Mouse (Mus musculus) bone marrow, adult 2 months (tissue): ENCODE results near the gene Olfr982. TPM values are rescaled to one million over a fixed set of nuclear protein-coding genes. Genes with fewer than 3 reads are reported as not detected.

Experiments
- H3K27ac ChIP-seq: fragments of 200-500 bp; 2 replicates; pipeline ENCODE4 v1.5.1; 2012; ENCODE audit warnings: low read depth, mild to moderate bottlenecking, control low read depth, inconsistent platforms, low read length; ENCODE audit not compliant: control insufficient read depth, poor library complexity, insufficient read depth
- H3K4me1 ChIP-seq: fragments of 200-500 bp; 2 replicates; pipeline ENCODE4 v1.6.1; 2011; ENCODE audit warnings: low read length; ENCODE audit not compliant: control insufficient read depth, insufficient read depth
- H3K4me3 ChIP-seq: fragments of 200-500 bp; replicated peaks from 2 replicates; pipeline ENCODE3; 2011; ENCODE audit warnings: mild to moderate bottlenecking, low read depth, low read length, control low read depth; ENCODE audit not compliant: control insufficient read depth
- CTCF ChIP-seq: fragments of 200-500 bp; IDR thresholded peaks from 2 replicates; pipeline ENCODE4 v1.5.1; 2011; ENCODE audit warnings: low read length, control low read depth; ENCODE audit not compliant: control insufficient read depth, insufficient read depth
- POLR2A ChIP-seq: fragments of 200-500 bp; IDR thresholded peaks from 2 replicates; pipeline ENCODE4 v1.6.1; 2011; ENCODE audit warnings: low read depth, mild to moderate bottlenecking, control low read depth, low read length, borderline replicate concordance; ENCODE audit not compliant: control insufficient read depth
- WGBS: fragments of 180-500 bp; shearing (Covaris S2); methylation state at CpG from one replicate; pipeline ENCODE4 v1.1.7; 2018; 5-methylcytosine and 5-hydroxymethylcytosine counted together
- polyA plus RNA-seq: library from polyadenylated mRNA; stranded (reverse); fragments of >200 nt; gene quantifications from 2 replicates; pipeline ENCODE4 v1.2.4, GENCODE M21; 2011; ENCODE audit warnings: low replicate concordance; ENCODE audit not compliant: missing spikeins, insufficient read depth, insufficient read length

Olfr982 gene
- polyA plus RNA-seq = not detected in 2 replicates

DNA sequence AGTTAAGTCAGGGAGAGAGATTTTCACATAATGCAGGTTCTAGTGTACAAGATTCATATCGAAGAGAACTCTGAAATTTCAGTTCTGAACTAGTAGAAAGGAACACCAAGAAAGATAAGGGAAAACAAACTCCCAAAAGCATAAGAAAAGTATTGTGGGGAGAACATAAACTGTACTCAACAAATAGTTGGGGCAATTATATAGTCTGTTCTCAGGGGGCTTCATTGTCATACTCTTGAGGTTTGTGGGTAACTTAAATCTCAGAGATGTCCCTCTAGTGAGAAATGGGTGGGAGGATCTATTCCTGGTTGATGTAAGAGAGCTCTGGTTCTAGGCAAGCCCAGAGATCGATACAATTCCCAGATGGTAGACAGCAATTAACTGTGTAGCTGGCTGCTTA, at the start of gene Olfr982:
Gene Olfr982 (plus strand): TSS at position 301 of the 400 bp plus-strand sequence.
- WGBS = 79% methylated on average over 2 of the region's 2 CpGs
- H3K27ac ChIP-seq = no peak within 1 kb of the TSS
- no peaks in the 10 kb centered on the region for H3K4me1 ChIP-seq
- no peak for TF ChIP-seq POLR2A
- TF ChIP-seq CTCF = no peak
- H3K4me3 ChIP-seq = no peak within 1 kb of the TSS

DNA sequence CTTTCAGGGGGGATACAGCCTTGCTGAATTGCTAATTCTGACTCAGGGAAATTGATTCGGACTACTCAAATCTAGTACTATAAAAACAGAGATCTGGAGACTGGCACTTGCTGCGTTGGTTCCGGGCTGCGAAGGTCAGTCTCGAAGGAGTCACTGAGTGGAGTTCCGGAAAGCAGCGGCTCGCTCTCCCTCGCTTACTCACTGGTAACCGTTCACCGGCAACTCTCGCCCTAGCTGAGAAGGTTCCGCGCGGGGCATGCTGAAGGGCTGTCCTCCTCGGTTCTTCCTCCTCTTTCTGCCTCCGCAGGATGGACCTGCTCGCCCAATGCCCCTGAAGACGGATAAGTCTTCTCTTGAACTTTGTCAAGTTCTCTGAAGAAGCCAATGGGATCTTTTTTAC, 23.5 kb upstream of the Olfr982 start:
- no peaks in the 10 kb centered on the region for H3K4me1 ChIP-seq
- H3K27ac ChIP-seq = no peak overlapping the region
- no peak overlapping the region for H3K4me3 ChIP-seq
- TF ChIP-seq POLR2A = no peak
- no peak for TF ChIP-seq CTCF
- 87% methylated on average over 19 of the region's 19 CpGs for WGBS

DNA sequence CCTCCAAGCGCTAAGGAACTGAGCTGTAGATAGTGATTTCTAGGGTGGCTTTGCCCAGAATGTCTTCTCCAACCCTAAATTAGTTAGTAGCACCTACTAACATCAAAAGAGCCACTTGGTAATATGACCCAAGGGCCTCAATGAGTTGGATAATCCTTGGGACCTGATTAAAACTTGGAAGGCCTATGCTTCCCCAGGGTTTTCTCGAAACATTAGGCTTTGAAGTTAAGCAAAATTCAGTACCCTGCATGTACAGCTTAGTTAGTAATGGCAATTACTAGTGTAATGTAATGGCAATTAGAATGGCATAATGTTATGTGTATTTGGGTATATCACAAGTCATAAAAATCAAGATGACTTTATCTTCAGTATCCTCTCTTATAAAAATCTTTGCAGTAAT, 19.9 kb downstream of the Olfr982 start, which contains the start of gene Olfr983:
Gene Olfr983 (minus strand): TSS at position 101 of the 400 bp plus-strand sequence.
- Histone ChIP-seq H3K4me3 (no peak within 1 kb of the TSS), H3K27ac (no peak within 1 kb of the TSS), H3K4me1 (no peaks in the 10 kb centered on the region)
- 79% methylated on average over 2 of the region's 2 CpGs for WGBS
- no peak for TF ChIP-seq CTCF
- TF ChIP-seq POLR2A = no peak

DNA sequence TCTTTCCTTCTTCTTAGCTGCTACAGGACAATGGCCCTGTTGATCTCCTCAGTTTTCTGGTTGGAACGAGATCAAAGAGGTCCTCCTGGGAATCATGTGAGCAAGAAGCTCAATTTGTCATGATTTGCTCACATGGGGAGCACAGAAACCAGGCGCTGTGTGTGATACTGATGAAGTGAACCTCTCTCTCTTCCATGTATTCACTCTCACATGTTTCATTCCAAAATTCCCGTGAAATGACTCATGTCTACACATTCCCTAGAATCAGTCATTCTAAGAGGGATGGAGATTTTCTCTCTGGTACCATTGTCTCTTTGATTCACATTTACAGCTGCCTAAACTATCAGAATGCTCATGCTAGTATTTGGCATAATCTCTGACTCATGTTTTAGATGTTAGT, 21.1 kb downstream of the Olfr982 start:
- H3K27ac ChIP-seq = no peak overlapping the region
- WGBS = 63% methylated on average over 3 of the region's 3 CpGs
- H3K4me3 ChIP-seq = no peak overlapping the region
- H3K4me1 ChIP-seq = no peaks in the 10 kb centered on the region
- TF ChIP-seq POLR2A (no peak), CTCF (no peak)

DNA sequence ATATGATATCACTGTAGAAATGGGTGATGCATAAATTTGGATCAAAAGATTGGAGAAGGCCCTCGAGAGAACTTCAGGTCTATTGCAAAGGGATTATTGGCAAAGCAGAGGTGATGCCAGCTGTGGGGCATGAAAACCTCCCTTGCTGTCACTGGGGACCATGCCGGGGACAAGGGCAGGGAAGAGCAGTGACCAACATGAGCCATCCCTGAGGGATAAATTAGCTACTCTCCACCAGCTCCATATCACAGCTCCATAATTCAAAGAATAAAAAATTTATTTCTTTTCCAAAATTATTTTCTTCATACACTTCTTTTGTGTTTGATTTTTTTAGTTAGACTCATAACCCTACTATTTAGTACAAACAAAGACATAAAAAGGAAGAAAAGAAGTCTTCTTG, 40.5 kb downstream of the Olfr982 start, which contains the start of gene Olfr984:
Gene Olfr984 (minus strand): TSS at position 101 of the 400 bp plus-strand sequence.
- H3K27ac ChIP-seq = no peak within 1 kb of the TSS
- H3K4me1 ChIP-seq = peaks cover 2% of the 10 kb centered on the region; the same call in 1 of the 2 replicates
- TF ChIP-seq CTCF (no peak), POLR2A (no peak)
- H3K4me3 ChIP-seq = no peak within 1 kb of the TSS
- WGBS = 83% methylated on average over 2 of the region's 2 CpGs

DNA sequence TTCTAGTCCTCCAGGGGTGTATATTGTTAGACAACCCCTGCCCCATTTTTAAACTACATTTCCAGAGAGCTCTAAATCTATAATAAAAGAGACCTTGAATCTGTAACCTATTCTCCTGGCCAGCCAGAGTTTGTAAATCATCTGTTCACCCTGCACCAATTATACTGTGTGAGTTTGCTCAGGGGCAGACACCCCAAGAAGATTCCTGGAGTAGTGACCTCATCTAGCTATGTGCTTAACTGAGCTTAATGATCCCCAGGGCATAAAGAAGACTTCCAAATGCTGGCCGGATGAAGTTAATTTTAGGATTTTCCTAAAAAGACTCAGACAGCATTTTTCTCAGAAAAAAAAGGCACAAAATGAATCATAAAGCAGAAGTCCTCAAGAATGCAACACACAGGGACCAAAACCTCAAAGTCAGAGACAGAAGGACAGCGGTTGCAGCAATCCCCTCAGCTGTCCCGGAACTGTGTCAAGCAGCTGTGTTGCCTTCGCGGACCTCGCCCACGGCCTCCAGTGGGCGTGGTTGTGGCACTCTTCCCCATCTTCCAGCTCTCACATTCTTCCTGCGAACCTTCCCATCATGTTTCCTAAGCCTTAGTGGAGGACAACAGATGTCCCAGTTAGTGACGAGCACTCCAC, 43.1 kb downstream of the Olfr982 start:
- H3K4me1 ChIP-seq = peaks cover 2% of the 10 kb centered on the region; the same call in 1 of the 2 replicates
- WGBS = 12% methylated on average over 10 of the region's 10 CpGs
- peak overlapping the region; percentile 21 for H3K4me3 ChIP-seq
- H3K27ac ChIP-seq = peak overlapping the region; percentile 61; the same call in 1 of the 2 replicates
- TF ChIP-seq POLR2A = no peak
- TF ChIP-seq CTCF = no peak

DNA sequence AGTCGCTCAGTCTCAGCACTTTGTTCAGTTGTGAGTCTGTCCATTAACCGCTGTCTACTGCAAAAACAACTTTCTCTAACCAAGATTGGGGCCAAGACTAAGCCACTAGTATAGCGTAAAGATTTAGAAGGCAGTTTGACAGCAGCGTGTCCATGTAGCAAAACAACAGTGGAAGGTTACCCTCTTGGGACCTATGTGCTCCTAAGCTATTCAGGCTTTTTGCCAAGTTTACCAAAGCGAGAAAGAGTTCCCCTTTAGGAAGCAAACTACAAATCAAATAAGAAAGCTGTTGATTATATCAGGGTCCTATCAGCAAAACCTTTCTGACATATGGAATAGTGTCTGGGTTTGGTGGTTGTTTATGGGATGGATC, 43.6 kb downstream of the Olfr982 start:
- Histone ChIP-seq H3K27ac (peak overlapping the region; percentile 61; the same call in 1 of the 2 replicates), H3K4me1 (peaks cover 2% of the 10 kb centered on the region; the same call in 1 of the 2 replicates), H3K4me3 (peak overlapping the region; percentile 21)
- TF ChIP-seq POLR2A = no peak
- 20% methylated on average over 5 of the region's 5 CpGs for WGBS

Other genes starting within 250 kb of the Olfr982 start
- gene Olfr971, start 237.0 kb upstream of the Olfr982 start, polyA plus RNA-seq = 0.65 TPM in 1 of 2 replicates, not detected in the other
- gene Olfr972, start 207.4 kb upstream of the Olfr982 start, polyA plus RNA-seq = not detected in 2 replicates
- not detected in 2 replicates for gene Olfr229, start 166.5 kb upstream of the Olfr982 start, polyA plus RNA-seq
- gene Olfr974, start 136.3 kb upstream of the Olfr982 start, polyA plus RNA-seq = not detected in 2 replicates
- not detected in 2 replicates for gene Olfr975, start 121.8 kb upstream of the Olfr982 start, polyA plus RNA-seq
- gene Olfr976, start 112.7 kb upstream of the Olfr982 start, polyA plus RNA-seq = not detected in 2 replicates
- gene Olfr978, start 81.7 kb upstream of the Olfr982 start, polyA plus RNA-seq = not detected in 2 replicates
- gene Olfr979, start 70.4 kb upstream of the Olfr982 start, polyA plus RNA-seq = not detected in 2 replicates
- not detected in 2 replicates for gene Olfr980, start 64.2 kb upstream of the Olfr982 start, polyA plus RNA-seq
- not detected in 2 replicates for gene Olfr981, start 52.4 kb upstream of the Olfr982 start, polyA plus RNA-seq
- gene Olfr983, start 19.8 kb downstream of the Olfr982 start, polyA plus RNA-seq = not detected in 2 replicates
- gene Olfr984, start 40.4 kb downstream of the Olfr982 start, polyA plus RNA-seq = not detected in 2 replicates
- gene Olfr985, start 56.4 kb downstream of the Olfr982 start, polyA plus RNA-seq = not detected in 2 replicates
- not detected in 2 replicates for gene Tmem225, start 74.3 kb downstream of the Olfr982 start, polyA plus RNA-seq
- 0.40 TPM in 1 of 2 replicates, not detected in the other for gene Olfr986, start 107.1 kb downstream of the Olfr982 start, polyA plus RNA-seq
- 0.99 TPM in 1 of 2 replicates, not detected in the other for gene Zfp202, start 118.5 kb downstream of the Olfr982 start, polyA plus RNA-seq
- not detected in 2 replicates for gene Scn3b, start 195.4 kb downstream of the Olfr982 start, polyA plus RNA-seq